Mouse (Mus musculus) G1E (cell line): ENCODE data around the gene Gm20503.

Experiments used
- CTCF ChIP-seq: IDR thresholded peaks from 2 replicates; pipeline ENCODE4 v1.5.1; 2012; ENCODE audit warnings: low read depth, low read length, inconsistent platforms, mixed read lengths
- GATA1 ChIP-seq: IDR thresholded peaks from 2 replicates; pipeline ENCODE4 v1.6.1; 2012; ENCODE audit warnings: borderline replicate concordance, low read length, inconsistent platforms, mixed read lengths
- POLR2AphosphoS5 ChIP-seq: IDR thresholded peaks from 2 replicates; pipeline ENCODE4 v1.6.1; 2012; ENCODE audit warnings: low read depth, low read length, inconsistent platforms; ENCODE audit not compliant: insufficient replicate concordance
- TAL1 ChIP-seq: conservative IDR thresholded peaks from 2 replicates; pipeline ENCODE4 v1.6.1; 2012; ENCODE audit warnings: low read depth, low read length, inconsistent platforms, mixed read lengths

GRCm38 (mm10) chr4:59009186-59009585 is 6.2 kb downstream of the Gm20503 start:
- no peak for TF ChIP-seq CTCF
- no peak for TF ChIP-seq GATA1
- TF ChIP-seq POLR2AphosphoS5, result no peak
- no peak for TF ChIP-seq TAL1
